Mouse (Mus musculus) E14TG2a.4 (cell line): Measurements from ENCODE around the gene Ablim2.

ENCODE experiments used
- H3K27me3 ChIP-seq: 2 replicates; pipeline ENCODE4 v1.6.1; 2014; ENCODE audit warnings: low read length, control low read depth; ENCODE audit not compliant: insufficient read depth
- H3K36me3 ChIP-seq: 2 replicates; pipeline ENCODE4 v1.6.1; 2014; ENCODE audit warnings: low read length, control low read depth; ENCODE audit not compliant: insufficient read depth
- H3K4me1 ChIP-seq: replicated peaks from 2 replicates; pipeline ENCODE4 v1.6.1; 2014; ENCODE audit warnings: low read depth, low read length, control low read depth
- H3K4me3 ChIP-seq: replicated peaks from 2 replicates; pipeline ENCODE4 v1.5.1; 2014; ENCODE audit warnings: mild to moderate bottlenecking, low read length
- H3K9me3 ChIP-seq: 2 replicates; pipeline ENCODE4 v1.6.1; 2014; ENCODE audit warnings: low read length, control low read depth
- CTCF ChIP-seq: conservative IDR thresholded peaks from 2 replicates; pipeline ENCODE4 v1.5.1; 2014; ENCODE audit warnings: low read length
- NANOG ChIP-seq: IDR thresholded peaks from 2 replicates; pipeline ENCODE4 v1.6.1; 2014; ENCODE audit warnings: borderline replicate concordance, low read length, mixed read lengths
- POU5F1 ChIP-seq: IDR thresholded peaks from 2 replicates; pipeline ENCODE4 v1.6.1; 2014; ENCODE audit warnings: low read length, borderline replicate concordance

The Ablim2 gene

GRCm38 (mm10) chr5:35743238-35743951, 14.3 kb upstream of the Ablim2 start:
- peaks cover 44% of the 10 kb centered on the region for H3K4me1 ChIP-seq
- H3K36me3 ChIP-seq: no peaks in the 10 kb centered on the region
- TF ChIP-seq CTCF: no peak
- no peak for TF ChIP-seq POU5F1
- no peak for TF ChIP-seq NANOG

GRCm38 (mm10) chr5:35743990-35744722, 13.5 kb upstream of the Ablim2 start:
- no peak overlapping the region for H3K4me3 ChIP-seq
- TF ChIP-seq CTCF (no peak), POU5F1 (no peak), NANOG (no peak)
- peaks cover 36% of the 10 kb centered on the region for H3K4me1 ChIP-seq
- no peaks in the 10 kb centered on the region for H3K9me3 ChIP-seq
- H3K27me3 ChIP-seq: 0 out of 2 replicates have a peak, but pooled peaks cover 2% of the 10 kb centered on the region
- H3K36me3 ChIP-seq: no peaks in the 10 kb centered on the region

More at GRCm38 (mm10) chr5:35743238-35743951, 14.3 kb upstream of the Ablim2 start:
- Histone ChIP-seq H3K4me3 (no peak overlapping the region), H3K9me3 (no peaks in the 10 kb centered on the region), H3K27me3 (no peaks in the 10 kb centered on the region)

- Histone ChIP-seq H3K36me3 (no peaks in the 10 kb centered on the region), H3K4me1 (peaks cover 23% of the 10 kb centered on the region), H3K4me3 (no peak overlapping the region), H3K9me3 (no peaks in the 10 kb centered on the region), H3K27me3 (0 out of 2 replicates have a peak, but pooled peaks cover 2% of the 10 kb centered on the region)
- TF ChIP-seq NANOG: no peak
- TF ChIP-seq POU5F1: no peak
- no peak for TF ChIP-seq CTCF
Observed at GRCm38 (mm10) chr5:35745406-35745805, 12.3 kb upstream of the Ablim2 start.

GRCm38 (mm10) chr5:35746910-35747309, 10.8 kb upstream of the Ablim2 start:
- no peak overlapping the region for H3K4me3 ChIP-seq
- 0 out of 2 replicates have a peak, but pooled peaks cover 2% of the 10 kb centered on the region for H3K27me3 ChIP-seq
- no peaks in the 10 kb centered on the region for H3K36me3 ChIP-seq
- peak; percentile 98 for TF ChIP-seq CTCF
- TF ChIP-seq NANOG: no peak
- H3K4me1 ChIP-seq: peaks cover 8% of the 10 kb centered on the region
- H3K9me3 ChIP-seq: no peaks in the 10 kb centered on the region

GRCm38 (mm10) chr5:35749416-35749815, 8.3 kb upstream of the Ablim2 start:
- Histone ChIP-seq H3K9me3 (no peaks in the 10 kb centered on the region), H3K36me3 (no peaks in the 10 kb centered on the region), H3K4me1 (peaks cover 8% of the 10 kb centered on the region), H3K27me3 (0 out of 2 replicates have a peak, but pooled peaks cover 2% of the 10 kb centered on the region), H3K4me3 (no peak overlapping the region)
- no peak for TF ChIP-seq POU5F1
- TF ChIP-seq CTCF: no peak
- no peak for TF ChIP-seq NANOG

- H3K36me3 ChIP-seq: no peaks in the 10 kb centered on the region
- no peaks in the 10 kb centered on the region for H3K9me3 ChIP-seq
- 0 out of 2 replicates have a peak, but pooled peaks cover 2% of the 10 kb centered on the region for H3K27me3 ChIP-seq
- no peak for TF ChIP-seq POU5F1
- no peak overlapping the region for H3K4me3 ChIP-seq
- H3K4me1 ChIP-seq: peaks cover 14% of the 10 kb centered on the region
Observed at GRCm38 (mm10) chr5:35750026-35750425, 7.7 kb upstream of the Ablim2 start.

- H3K27me3 ChIP-seq: 0 out of 2 replicates have a peak, but pooled peaks cover 2% of the 10 kb centered on the region
- no peaks in the 10 kb centered on the region for H3K36me3 ChIP-seq
- H3K4me3 ChIP-seq: no peak overlapping the region
- TF ChIP-seq CTCF (no peak), POU5F1 (no peak), NANOG (no peak)
- peaks cover 23% of the 10 kb centered on the region for H3K4me1 ChIP-seq
- no peaks in the 10 kb centered on the region for H3K9me3 ChIP-seq
Observed at GRCm38 (mm10) chr5:35751016-35751415, 6.7 kb upstream of the Ablim2 start.

GRCm38 (mm10) chr5:35755131-35755733, 2.4 kb upstream of the Ablim2 start:
- TF ChIP-seq CTCF (peak; percentile 90), NANOG (no peak)
- Histone ChIP-seq H3K4me1 (peaks cover 53% of the 10 kb centered on the region), H3K36me3 (no peaks in the 10 kb centered on the region), H3K27me3 (peaks cover 21% of the 10 kb centered on the region), H3K4me3 (no peak overlapping the region), H3K9me3 (no peaks in the 10 kb centered on the region)

GRCm38 (mm10) chr5:35756020-35756419, 1.7 kb upstream of the Ablim2 start:
- H3K4me1 ChIP-seq: peaks cover 58% of the 10 kb centered on the region
- H3K9me3 ChIP-seq: no peaks in the 10 kb centered on the region
- H3K4me3 ChIP-seq: no peak overlapping the region
- TF ChIP-seq POU5F1 (no peak), CTCF (no peak), NANOG (no peak)
- H3K27me3 ChIP-seq: peaks cover 21% of the 10 kb centered on the region
- no peaks in the 10 kb centered on the region for H3K36me3 ChIP-seq
